Mouse (Mus musculus): ENCODE measurements at regions not wholly inside any gene's neighbourhood (a gene's known extent, or its start where the extent isn't known, plus 50 kb on each side); places are given as distances from the start of the nearest gene placed in this dataset.

DNA sequence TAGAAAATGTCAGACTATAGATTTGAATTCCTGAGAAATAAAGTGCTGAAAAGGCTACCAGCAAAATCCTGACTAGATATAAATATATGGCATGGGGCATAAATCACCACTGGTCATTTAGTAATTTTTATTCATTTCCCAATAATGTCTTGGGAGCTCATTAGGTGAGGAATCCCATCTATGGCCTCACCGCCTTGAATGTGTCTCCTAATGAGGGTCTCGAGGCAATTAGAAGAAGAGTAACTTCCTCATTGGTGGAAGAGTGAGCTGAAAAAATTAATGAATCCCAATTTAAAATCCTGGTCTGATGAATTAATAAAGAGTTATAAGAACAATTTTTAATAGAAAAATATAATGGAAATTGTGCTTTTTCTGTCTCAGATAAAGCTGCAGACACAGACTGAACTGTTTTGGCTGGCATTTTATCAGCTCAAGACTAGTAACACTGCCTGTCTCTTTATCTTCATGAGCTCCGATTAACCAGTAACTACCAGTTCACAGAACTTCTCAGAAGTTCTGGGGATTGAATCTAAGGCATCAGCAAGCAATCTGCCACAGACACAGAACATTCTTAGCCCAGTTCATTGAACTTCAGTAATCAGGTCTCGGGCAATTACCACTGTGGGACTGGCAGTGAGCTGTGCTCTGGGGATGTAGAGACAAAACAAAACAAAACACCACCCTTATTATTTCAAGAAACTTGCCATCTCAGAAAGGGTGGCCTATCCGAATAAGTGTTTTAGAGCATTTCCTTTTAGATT lies 170.7 kb downstream of the Plpp3 start:
- no peak for DNase-seq (ENCODE audit: low spot score in 2 of 2)

DNA sequence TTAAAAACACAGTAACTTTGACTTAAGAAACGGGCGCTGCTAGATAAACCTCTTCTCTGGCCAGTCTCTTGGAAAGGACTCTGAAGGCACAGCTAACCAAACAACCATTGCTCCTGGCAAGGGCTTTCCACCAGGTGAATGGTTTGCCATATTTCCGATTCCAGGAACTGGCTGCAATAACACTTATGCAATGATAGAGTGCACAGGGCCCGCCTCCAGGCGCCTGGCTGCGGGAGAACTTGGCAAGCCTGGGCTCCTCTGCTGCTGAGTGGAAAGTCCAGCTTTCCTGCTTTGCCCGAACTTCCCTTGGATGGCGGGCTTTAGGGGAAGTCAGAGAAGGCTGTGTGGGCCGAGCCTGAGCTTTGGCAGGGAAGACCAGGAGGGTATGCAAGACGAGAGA lies 171.6 kb downstream of the Plpp3 start:
- DNase-seq (ENCODE audit: low spot score in 2 of 2): no peak

DNA sequence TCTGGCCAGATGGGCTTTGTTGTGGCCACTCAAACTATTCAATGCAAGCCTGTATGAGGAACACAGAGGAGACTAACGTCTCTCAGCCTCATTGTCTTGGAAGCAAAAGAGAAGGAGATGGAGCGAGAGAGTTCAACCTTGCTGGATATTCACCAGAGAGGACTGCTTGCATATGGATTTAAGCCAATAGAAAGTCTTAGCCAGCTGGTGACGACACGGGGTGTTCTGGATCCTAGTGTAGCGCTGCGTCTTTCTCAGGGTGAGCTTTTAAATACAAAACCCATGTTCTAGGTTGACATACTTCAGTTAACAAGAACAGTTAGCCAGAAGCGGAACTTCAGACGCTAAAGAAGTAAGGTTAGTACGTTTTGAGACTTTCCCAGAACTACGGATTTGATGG lies 174.9 kb downstream of the Plpp3 start:
- no peak for DNase-seq (ENCODE audit: low spot score in 2 of 2)

DNA sequence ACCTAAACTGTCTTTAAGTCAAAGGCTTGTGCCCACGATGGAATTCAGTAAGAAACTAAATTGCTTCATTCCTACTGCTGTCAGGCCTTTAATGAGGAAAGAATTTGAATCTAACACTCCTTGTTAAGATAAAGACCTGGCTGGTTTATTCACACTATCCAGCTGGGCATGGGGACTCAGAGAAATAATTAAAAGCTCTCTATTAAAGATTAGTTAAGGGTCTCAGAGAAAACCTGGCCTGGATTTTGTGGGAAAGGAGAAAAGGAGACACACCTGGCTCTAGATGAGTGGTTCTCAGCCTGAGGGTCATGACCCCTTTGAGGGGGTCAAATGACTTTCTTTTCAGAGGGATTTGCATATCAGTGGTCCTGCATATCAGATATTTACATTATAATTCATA lies 178.7 kb downstream of the Plpp3 start:
- no peak for DNase-seq (ENCODE audit: low spot score in 2 of 2)

DNA sequence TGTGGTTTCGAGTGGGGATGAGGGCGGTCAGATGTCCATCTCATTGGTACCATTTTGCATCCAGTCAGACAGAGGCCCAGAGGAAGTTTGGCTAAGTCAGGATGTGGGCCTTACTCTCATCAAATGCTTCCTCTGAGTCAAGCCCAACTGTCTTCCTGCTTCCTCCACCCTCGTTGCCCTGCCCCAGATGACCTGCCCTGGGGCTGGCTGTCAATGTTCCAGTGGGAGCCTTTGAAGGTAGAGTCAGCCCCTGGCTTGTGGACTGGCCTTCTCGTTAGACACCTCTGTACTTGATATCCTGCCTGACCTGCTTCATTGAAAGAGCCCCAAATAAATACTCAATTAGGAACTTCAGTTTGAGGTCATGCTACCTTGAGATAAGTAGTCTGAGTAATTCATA lies 179.4 kb downstream of the Plpp3 start:
- no peak for DNase-seq (ENCODE audit: low spot score in 2 of 2)

DNA sequence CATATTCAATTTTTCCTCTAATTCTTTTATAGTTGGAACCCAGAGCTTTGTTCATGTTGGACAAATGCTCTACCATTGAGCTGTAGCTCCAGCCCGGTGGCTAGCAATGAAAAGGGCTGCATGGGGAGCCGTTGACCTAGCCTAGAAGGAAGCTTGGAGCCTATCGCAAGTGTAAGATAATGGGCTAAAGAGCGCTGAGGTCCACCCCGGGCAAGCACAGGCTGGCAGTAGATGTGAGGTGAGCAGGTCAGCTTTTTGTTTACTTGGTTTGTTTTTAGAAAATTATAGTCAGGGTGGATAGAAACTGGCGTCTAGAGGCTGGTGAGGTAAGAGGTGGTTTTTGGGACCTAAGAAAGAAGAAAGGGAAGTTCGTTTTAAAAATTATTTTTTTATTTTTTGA lies 181.0 kb downstream of the Plpp3 start:
- DNase-seq (ENCODE audit: low spot score in 2 of 2): no peak

DNA sequence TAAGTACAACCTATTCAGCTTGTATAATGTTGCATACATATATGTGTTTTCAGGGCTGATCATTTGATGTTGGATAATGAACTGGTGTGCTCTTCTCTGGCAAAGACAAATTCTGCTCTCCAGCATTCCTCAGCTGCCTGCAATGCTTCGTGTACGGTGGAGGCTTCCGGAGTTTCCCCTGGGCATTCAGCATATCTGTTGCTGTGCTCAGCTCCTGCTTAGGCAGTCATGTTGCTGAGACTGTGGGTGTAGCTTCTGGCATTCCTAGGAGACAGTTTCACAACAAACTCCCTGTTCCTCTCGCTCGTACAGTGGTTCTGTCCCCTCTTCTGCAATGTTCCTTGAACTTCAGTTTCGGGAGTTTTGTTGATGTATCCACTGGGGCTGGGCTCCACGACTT lies 181.7 kb downstream of the Plpp3 start:
- DNase-seq (ENCODE audit: low spot score in 2 of 2): peak in 1 of 2 experiments; percentile 8

DNA sequence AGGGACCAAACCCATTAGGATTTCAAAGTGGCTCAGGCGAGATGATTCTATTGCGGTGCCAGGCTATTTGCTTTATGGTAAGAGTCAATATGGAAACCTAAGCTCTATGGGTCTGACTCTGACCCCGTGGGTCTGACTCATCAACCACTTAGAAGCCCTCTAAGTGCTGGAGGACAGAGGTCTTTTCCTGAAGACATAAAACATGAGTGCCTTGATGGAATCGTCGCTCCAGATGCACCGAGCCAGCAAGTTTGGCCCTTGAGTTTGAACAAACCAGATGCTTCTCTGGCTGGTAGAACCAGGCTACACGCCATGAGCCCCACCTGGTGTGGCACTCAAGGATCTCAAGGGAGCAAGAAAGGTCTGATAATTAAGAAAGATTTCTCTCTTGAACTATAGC lies 184.1 kb downstream of the Plpp3 start:
- DNase-seq (ENCODE audit: low spot score in 2 of 2): no peak

DNA sequence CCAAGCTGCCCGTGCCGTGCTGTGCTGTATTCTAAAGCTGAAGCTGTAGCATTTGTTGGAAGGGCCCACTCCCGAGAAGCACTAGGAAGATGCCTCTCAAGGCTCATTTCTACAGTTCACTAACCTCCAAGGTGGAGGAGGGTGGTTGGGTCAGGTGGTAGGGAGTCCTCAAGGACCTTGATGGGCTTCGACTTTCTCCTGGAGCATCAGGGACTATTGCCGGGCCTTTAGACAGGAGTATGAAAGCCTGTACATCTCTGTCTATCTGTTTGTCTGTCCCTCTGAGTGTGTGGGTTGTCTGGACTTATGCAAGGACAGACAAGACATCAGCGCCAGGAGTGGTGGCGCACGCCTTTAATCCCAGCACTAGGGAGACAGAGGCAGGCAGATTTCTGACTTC lies 189.7 kb downstream of the Plpp3 start:
- DNase-seq (ENCODE audit: low spot score in 2 of 2): no peak

DNA sequence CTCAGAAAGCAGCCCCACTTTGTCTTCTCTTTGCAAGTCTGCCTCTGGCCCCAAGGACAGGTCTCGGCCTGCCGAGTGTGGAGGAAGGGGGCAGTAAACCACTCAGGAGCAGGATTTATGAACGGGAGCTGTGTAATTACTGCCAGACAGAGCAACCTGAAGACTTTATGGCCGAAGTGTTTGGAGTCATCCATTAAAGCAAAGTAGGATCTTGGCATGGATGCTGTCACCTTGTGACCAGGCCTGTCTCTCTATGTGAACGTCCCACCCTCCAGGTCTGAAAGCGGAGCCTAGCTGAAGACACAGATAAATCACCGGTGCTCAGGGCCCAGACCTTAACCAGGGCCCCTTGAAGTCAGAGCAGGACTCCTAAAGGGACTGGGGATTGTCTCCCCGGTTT lies 190.8 kb downstream of the Plpp3 start:
- no peak for DNase-seq (ENCODE audit: low spot score in 2 of 2)

DNA sequence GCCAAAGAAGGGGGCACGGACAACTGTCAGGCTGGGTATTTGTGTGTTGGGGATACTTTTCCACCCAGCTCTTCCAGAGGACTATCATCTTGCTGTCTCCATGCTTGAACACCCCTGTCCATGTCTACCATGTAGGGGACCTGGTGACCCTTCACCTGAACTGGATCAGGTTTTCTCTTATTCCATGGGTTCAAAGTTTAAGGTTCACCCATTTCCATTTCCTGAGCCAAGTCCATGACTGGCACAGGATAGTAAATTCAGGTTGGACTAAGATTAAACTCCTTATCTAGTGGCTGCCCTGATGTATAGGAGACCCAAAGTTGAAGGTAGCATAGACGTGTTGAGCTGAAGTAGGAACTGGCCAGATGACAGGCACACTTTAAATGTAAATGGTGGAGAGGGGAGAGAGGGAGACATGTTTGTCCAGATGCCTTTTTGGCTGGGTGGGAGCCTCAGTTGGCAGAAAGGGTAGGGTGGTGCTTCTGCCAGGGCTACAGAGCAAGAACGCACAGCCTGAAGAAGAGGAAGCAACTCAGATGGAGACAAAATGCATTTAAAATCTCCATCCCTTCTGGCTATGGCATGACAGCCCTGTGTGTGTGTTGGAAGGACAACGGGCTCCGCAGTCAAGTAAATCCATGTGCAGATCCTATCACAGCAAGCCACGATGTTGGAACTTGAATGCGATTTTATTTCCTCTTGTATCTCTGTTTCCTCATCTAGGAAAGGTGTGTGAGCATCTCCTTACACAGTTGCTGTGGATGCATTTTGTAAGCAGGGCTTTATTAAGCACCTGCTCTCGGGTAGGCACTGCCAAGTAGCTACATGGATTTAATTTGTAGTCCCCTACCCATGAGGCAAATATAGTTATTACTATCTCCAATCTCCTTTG lies 192.4 kb downstream of the Plpp3 start:
- no peak for DNase-seq (ENCODE audit: low spot score in 2 of 2)

DNA sequence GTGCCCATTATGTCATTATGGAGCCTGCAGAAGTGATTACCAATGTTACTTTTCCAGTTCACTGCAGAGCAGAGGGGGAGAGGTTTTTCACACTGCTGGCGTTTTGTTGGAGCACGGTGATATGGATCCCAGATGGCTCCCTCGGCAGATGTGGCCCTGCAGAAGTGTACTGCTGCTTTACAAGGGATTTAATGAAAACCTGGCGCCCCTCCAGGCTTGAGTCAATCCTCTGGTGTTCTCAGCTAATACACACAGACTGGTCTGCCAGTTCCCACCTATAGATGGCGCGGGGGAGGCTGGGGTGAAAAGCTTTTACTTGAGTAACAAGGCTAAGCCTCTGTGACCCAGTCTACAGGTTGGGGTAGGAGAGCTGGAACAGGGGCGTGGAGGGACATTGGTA lies 195.2 kb downstream of the Plpp3 start:
- no peak for DNase-seq (ENCODE audit: low spot score in 2 of 2)

DNA sequence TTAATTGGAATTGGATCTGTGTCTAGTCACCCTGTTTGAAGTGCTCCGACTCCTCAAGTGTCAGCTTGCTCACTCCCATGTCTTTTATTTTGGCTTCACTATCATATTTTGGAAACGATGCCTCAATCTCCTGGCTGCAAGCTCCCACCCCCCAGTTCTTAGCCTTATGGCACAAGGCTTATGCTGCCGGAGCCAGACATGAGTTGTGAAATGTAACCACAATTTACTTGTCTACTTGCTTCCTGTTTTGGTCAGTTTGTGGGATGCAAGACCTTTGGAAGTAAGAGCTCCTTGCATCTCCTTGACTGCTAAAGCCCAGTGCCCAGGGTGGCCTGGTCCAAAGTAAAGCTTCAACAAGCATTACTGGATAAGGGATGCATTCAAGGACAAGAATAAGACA lies 195.8 kb downstream of the Plpp3 start:
- DNase-seq (ENCODE audit: low spot score in 2 of 2): no peak

DNA sequence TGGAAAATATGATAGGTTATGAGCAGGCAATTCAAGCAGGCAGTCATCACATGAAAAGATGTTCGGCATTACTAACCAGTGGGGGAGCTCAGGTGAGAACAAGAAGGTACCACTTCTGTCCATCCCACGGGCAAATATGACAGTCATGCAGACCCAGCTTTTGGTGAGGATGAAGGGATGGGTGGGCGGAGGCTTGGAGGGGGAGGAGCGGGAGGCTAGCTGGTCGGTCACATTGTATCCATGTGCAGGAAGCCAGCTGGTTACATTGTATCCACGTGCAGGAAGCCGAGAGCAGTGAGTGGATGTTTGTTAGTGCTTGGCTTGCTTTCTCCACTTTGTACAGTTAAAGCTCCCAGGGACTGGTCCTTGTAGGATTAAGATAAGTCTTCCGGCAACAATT lies 196.9 kb downstream of the Plpp3 start:
- no peak for DNase-seq (ENCODE audit: low spot score in 2 of 2)

DNA sequence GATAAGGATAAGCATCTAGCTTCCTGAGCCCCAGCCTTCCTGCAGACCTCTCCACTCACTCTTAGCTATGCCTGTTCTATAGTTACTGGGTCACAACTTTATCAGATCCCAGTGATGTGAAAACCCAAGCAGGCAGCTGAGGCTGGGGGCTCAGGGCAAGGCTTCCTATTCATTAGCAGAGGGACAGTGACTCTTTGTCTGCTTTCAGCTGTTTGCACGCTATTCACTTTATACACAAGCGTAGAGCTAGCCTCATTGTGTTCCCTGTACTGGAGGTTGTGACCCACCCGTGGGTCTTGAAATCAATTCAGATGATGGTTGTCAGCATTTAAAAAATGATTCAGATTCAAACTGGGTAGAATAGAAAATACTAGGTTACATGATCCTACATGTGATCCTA lies 199.5 kb downstream of the Plpp3 start:
- DNase-seq (ENCODE audit: low spot score in 2 of 2): no peak

DNA sequence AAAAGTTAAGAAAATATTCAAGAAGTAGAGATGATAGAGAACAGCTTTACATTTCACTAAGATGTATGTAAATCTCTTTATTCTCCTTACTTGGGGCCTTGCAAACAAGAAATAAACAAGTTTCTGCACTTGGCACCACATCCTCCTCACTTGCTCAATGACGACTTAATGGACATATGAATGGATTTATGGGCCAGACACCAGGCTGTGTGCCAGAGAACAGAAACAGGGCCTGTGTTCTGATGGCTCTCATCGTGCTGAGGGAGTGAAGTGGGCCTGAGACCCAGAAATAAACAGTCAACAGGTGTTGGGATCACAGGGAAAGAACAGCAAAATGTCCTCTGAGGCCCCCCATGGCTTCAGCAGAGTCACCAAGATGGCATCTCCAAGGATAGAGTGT lies 201.6 kb downstream of the Plpp3 start:
- DNase-seq (ENCODE audit: low spot score in 2 of 2): no peak

DNA sequence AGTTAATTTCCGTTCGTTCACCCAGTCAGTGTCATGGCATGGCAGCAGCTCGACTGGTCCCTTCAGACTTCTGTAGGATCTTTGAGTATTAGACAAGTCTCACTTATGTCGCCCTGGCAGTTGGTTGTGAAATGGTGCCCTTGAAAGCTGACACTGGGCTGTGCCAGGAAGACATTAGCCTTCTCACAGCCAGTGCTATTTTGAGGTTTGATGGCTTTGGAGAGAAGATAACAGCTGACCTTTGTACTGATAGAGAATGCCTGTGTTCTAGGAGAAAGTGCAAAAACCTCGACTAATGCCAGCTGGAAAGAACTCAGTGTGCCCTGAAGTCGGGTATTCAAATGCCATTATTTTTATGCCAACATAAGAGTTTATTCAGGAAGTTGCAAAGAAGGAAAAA lies 207.3 kb downstream of the Plpp3 start:
- no peak for DNase-seq (ENCODE audit: low spot score in 2 of 2)

DNA sequence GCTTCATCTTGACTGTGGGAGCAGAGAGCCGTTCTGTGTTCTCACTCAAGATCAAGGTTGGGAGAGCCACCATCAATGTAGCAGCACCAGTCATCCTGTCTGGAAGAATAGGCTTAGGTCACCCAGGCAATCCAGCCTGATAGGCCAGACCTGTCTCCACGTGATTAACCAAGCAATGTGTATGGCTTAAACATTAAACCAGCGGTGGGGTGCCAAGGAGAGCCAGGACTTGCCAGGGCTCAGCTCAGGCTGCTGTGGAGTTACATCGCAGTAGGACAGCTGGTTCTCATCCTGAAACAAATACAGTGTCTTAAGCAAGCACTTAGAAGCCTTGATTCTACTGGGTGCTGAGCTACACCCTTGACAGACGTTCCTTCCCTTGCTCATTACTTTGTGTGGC lies 207.9 kb downstream of the Plpp3 start:
- no peak for DNase-seq (ENCODE audit: low spot score in 2 of 2)

DNA sequence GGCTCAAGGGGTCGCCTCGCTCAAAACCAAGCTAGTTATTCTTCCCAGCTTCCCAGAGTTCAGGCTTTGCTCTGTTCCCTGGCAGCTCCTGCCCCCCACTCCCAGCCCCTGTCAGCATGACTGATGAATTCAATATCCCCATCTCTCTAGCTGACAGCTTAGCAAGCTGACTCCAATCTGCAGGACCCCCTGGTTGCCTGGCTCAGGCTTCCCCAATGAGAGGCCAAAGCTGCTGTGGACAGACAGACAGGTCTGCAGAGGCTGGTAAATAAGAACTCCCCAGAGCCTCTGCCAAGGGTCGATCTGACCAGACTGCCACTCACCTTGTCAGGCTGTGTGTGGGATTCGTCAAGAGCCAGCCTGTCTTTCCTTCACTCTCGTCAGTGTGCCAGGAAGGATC lies 219.4 kb downstream of the Plpp3 start:
- DNase-seq (ENCODE audit: low spot score in 2 of 2): no peak

DNA sequence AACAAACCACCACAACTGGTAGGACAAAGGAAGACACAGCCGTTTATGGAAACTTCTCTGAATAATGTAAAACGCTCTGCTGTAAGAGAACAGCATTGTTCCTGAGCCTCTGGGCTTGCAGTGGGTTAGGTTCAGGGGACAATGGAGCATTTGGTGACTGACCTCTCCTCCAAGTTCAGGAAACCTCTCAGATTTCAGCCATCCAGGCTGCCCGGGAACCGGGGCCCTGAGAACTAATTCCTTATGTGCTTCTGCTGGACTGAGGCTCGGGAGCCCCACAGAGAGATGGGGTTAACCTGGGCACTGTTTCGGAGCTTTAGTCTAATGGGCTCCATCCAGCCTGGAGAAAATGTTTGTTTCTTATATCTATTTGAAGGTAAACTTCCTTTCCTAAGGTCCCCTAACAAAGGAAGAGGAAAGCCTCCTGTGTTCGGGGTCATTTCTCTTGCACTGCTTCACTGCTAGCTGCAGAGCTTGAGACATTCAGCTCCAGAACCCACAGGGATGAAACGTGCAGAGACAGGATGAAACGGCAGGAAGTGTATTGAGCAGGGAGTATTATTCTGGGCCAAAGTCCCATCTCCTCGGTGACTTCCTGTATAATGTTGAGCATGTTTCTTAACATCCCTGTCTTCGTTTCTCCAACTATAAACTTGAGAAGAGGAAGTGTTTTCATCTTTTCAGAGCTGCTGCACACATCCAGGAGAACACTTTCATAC lies 220.5 kb downstream of the Plpp3 start:
- no peak for DNase-seq (ENCODE audit: low spot score in 2 of 2)

DNA sequence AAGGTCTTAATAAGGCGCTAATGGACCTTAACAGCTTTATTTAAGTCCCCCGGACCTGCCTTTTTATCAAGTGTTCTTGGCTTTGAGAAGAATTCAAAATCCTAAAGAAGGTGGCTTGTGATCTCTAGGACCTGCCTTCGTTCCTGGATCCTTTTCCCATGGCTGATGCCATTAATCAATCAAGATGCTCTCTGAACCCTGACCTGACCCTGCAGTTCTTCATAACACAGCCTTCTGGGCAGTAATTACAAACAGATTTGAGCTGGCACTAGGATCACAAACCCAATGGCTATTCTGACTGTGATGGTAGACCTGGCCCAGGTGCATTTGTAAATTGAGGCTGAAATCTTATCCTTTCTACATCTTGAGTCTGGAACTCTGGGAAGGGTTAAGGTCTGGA lies 227.7 kb downstream of the Plpp3 start:
- no peak for DNase-seq (ENCODE audit: low spot score in 2 of 2)

DNA sequence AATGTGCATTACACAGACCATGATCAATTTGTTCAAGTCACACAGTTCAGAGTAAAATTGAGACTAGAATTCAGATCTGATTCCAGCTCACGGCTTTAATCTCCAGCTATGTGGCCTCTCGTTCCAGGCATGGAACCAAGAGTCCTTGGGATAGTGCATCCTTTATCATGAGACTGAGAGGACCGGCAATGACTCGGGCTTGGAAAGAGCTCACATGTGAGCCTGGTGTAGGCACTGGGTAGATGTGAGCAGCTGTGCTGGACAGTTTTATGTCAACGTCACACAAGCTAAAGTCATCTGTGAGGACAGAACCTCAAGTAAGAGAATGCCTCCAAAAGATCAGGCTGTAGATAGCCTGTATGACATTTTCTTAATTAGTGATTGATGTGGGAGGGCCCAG lies 228.3 kb downstream of the Plpp3 start:
- no peak for DNase-seq (ENCODE audit: low spot score in 2 of 2)

DNA sequence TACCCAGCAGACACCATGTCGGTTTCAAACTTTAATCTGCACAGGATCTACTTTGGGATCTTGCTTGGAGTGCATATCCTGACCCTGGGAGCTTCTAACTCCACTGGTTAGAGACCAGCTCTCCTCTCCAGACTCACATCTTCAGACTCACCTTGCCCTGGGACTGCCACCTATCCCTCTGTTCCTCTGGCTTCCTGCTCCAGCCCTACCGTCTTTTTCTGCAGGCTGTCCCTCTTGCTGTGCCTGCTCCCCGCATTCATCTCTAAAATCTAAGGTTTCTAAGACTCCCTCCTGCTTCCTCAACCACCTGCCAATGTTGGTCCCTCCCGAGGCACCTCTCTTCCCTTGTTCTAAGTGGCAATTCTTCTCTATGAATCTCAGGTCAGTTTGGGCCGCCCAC lies 233.2 kb downstream of the Plpp3 start:
- DNase-seq (ENCODE audit: low spot score in 2 of 2): no peak
